Mouse (Mus musculus) liver, embryonic 12.5 days (tissue): ENCODE measurements around the gene Chd5. TPM values are rescaled to one million over a fixed set of nuclear protein-coding genes. Genes with fewer than 3 reads are reported as not detected.

ENCODE experiments used
- ATAC-seq: fragments of 200-750 bp; cut with Nextera tagmentation; 2 replicates; pipeline ENCODE4 v1.8.0; 2017; ENCODE audit warnings: moderate number of reproducible peaks, mild to moderate bottlenecking, moderate library complexity
- H3K27ac ChIP-seq: fragments of 300-500 bp; sonication (generic); 2 replicates; pipeline ENCODE4 v1.5.1; 2016; ENCODE audit warnings: mild to moderate bottlenecking
- H3K27me3 ChIP-seq: fragments of 300-500 bp; sonication (generic); replicated peaks from 2 replicates; pipeline ENCODE4 v1.6.1; 2016; ENCODE audit warnings: mild to moderate bottlenecking, moderate library complexity
- H3K36me3 ChIP-seq: fragments of 300-500 bp; sonication (generic); 2 replicates; pipeline ENCODE4 v1.6.1; 2016; ENCODE audit warnings: mild to moderate bottlenecking, moderate library complexity
- H3K4me1 ChIP-seq: fragments of 300-500 bp; sonication (generic); 2 replicates; pipeline ENCODE4 v1.6.1; 2016
- H3K4me2 ChIP-seq: fragments of 300-500 bp; sonication (generic); 2 replicates; pipeline ENCODE4 v1.6.1; 2016; ENCODE audit warnings: mild to moderate bottlenecking, moderate library complexity
- H3K4me3 ChIP-seq: fragments of 300-500 bp; sonication (generic); 2 replicates; pipeline ENCODE4 v1.5.1; 2016; ENCODE audit warnings: mild to moderate bottlenecking, moderate library complexity
- H3K9ac ChIP-seq: fragments of 300-500 bp; sonication (generic); 2 replicates; pipeline ENCODE4 v1.6.1; 2016; ENCODE audit warnings: mild to moderate bottlenecking, moderate library complexity
- H3K9me3 ChIP-seq: fragments of 300-500 bp; sonication (generic); replicated peaks from 2 replicates; pipeline ENCODE4 v1.6.1; 2016; ENCODE audit warnings: mild to moderate bottlenecking, moderate library complexity
- WGBS: fragments of 180-500 bp; shearing (Covaris S2); methylation state at CpG from one replicate; pipeline ENCODE4 v1.1.7; 2016; ENCODE audit not compliant: insufficient replicate concordance; 5-methylcytosine and 5-hydroxymethylcytosine counted together
- polyA plus RNA-seq: library from polyadenylated mRNA; unstranded; fragments of >200 nt; fragmentation: Nextera tagmentation; extraction: Ambion mirVana; gene quantifications from 2 replicates; pipeline ENCODE4 v1.2.1, GENCODE M21; 2016

Chd5 gene
- polyA plus RNA-seq, 1 experiment from 2014 or later = 0.01 TPM

GRCm38 (mm10) chr4:152321464-152321863, 17.0 kb upstream of the Chd5 start:
- no peaks in the 10 kb centered on the region for H3K36me3 ChIP-seq
- no peak overlapping the region for H3K4me3 ChIP-seq
- peaks cover 27% of the 10 kb centered on the region for H3K27me3 ChIP-seq
- no peak overlapping the region for H3K4me2 ChIP-seq
- no peaks in the 10 kb centered on the region for H3K9me3 ChIP-seq
- 55% methylated on average over 5 of the region's 5 CpGs for WGBS
- no peak overlapping the region for H3K9ac ChIP-seq
- no peak for ATAC-seq
- no peak overlapping the region for H3K27ac ChIP-seq
- peaks cover 23% of the 10 kb centered on the region for H3K4me1 ChIP-seq

GRCm38 (mm10) chr4:152324641-152325562, 13.5 kb upstream of the Chd5 start:
- Histone ChIP-seq H3K27me3 (no peaks in the 10 kb centered on the region), H3K4me1 (peaks cover 39% of the 10 kb centered on the region), H3K27ac (peak overlapping the region; percentile 48), H3K4me2 (peak overlapping the region; percentile 83), H3K9ac (peak overlapping the region; percentile 98), H3K4me3 (peak overlapping the region; percentile 100), H3K9me3 (no peaks in the 10 kb centered on the region), H3K36me3 (peaks cover 27% of the 10 kb centered on the region)
- 41% methylated on average over 16 of the region's 16 CpGs for WGBS
- ATAC-seq = peak; percentile 52

GRCm38 (mm10) chr4:152325574-152326411, 12.7 kb upstream of the Chd5 start, which contains the start of gene Rpl22:
Gene Rpl22 (plus strand): TSS chr4:152325742.
- H3K4me2 ChIP-seq = peak within 1 kb of the TSS; percentile 83

GRCm38 (mm10) chr4:152326543-152326942, 11.9 kb upstream of the Chd5 start:
- under 1% methylated on average over 11 of the region's 11 CpGs for WGBS
- peaks cover 41% of the 10 kb centered on the region for H3K4me1 ChIP-seq
- H3K27me3 ChIP-seq = no peaks in the 10 kb centered on the region
- no peak for ATAC-seq
- H3K4me2 ChIP-seq = peak overlapping the region; percentile 83
- peak overlapping the region; percentile 86 for H3K27ac ChIP-seq
- H3K4me3 ChIP-seq = peak overlapping the region; percentile 100
- peaks cover 44% of the 10 kb centered on the region for H3K36me3 ChIP-seq
- H3K9me3 ChIP-seq = no peaks in the 10 kb centered on the region
- H3K9ac ChIP-seq = peak overlapping the region; percentile 98

More at GRCm38 (mm10) chr4:152325574-152326411, 12.7 kb upstream of the Chd5 start, which contains the start of gene Rpl22:
- H3K9me3 ChIP-seq = no peaks in the 10 kb centered on the region
- H3K36me3 ChIP-seq = peaks cover 36% of the 10 kb centered on the region
- no peaks in the 10 kb centered on the region for H3K27me3 ChIP-seq
- peak within 1 kb of the TSS; percentile 100 for H3K4me3 ChIP-seq
- peak within 1 kb of the TSS; percentile 86 for H3K27ac ChIP-seq
- WGBS = under 1% methylated on average over 67 of the region's 70 CpGs
- H3K9ac ChIP-seq = peak within 1 kb of the TSS; percentile 98
- H3K4me1 ChIP-seq = peaks cover 41% of the 10 kb centered on the region
- peak; percentile 96 for ATAC-seq

GRCm38 (mm10) chr4:152328691-152329090, 9.8 kb upstream of the Chd5 start:
- Histone ChIP-seq H3K4me3 (no peak overlapping the region), H3K4me1 (peaks cover 41% of the 10 kb centered on the region), H3K36me3 (peaks cover 65% of the 10 kb centered on the region), H3K9me3 (no peaks in the 10 kb centered on the region), H3K27me3 (no peaks in the 10 kb centered on the region), H3K9ac (0 out of 2 replicates have a peak overlapping the region, but pooled peaks have one; percentile 17), H3K27ac (no peak overlapping the region), H3K4me2 (no peak overlapping the region)
- no peak for ATAC-seq
- WGBS = 67% methylated on average over 6 of the region's 6 CpGs

GRCm38 (mm10) chr4:152332952-152333351, 5.5 kb upstream of the Chd5 start:
- Histone ChIP-seq H3K9me3 (no peaks in the 10 kb centered on the region), H3K27ac (no peak overlapping the region), H3K9ac (no peak overlapping the region), H3K4me3 (no peak overlapping the region), H3K27me3 (peaks cover 36% of the 10 kb centered on the region), H3K36me3 (peaks cover 81% of the 10 kb centered on the region), H3K4me1 (peaks cover 14% of the 10 kb centered on the region), H3K4me2 (no peak overlapping the region)
- WGBS = 31% methylated on average over 2 of the region's 2 CpGs
- peak; percentile 42; the same call in 1 of the 2 replicates for ATAC-seq

GRCm38 (mm10) chr4:152333587-152333986, 4.9 kb upstream of the Chd5 start:
- Histone ChIP-seq H3K4me2 (no peak overlapping the region), H3K36me3 (peaks cover 75% of the 10 kb centered on the region), H3K4me1 (peaks cover 16% of the 10 kb centered on the region), H3K27me3 (peaks cover 42% of the 10 kb centered on the region), H3K9ac (no peak overlapping the region), H3K4me3 (no peak overlapping the region), H3K9me3 (no peaks in the 10 kb centered on the region), H3K27ac (no peak overlapping the region)
- ATAC-seq = no peak
- 87% methylated on average over 12 of the region's 12 CpGs for WGBS

- 29% methylated on average over 6 of the region's 6 CpGs for whole genome bisulfite sequencing
- Histone ChIP-seq H3K9ac (no peak overlapping the region), H3K27me3 (peaks cover 82% of the 10 kb centered on the region)
Observed at GRCm38 (mm10) chr4:152337772-152338171, 679 bp upstream of the Chd5 start.

GRCm38 (mm10) chr4:152339293-152339790, 891 bp downstream of the Chd5 start:
- 7% methylated on average over 25 of the region's 26 CpGs for WGBS
- peak overlapping the region; percentile 70 for H3K4me2 ChIP-seq
- no peak overlapping the region for H3K27ac ChIP-seq
- peaks cover 18% of the 10 kb centered on the region for H3K36me3 ChIP-seq
- ATAC-seq = no peak
- H3K9ac ChIP-seq = no peak overlapping the region
- peaks cover 97% of the 10 kb centered on the region for H3K27me3 ChIP-seq
- peak overlapping the region; percentile 45 for H3K4me3 ChIP-seq
- H3K4me1 ChIP-seq = peaks cover 24% of the 10 kb centered on the region
- no peaks in the 10 kb centered on the region for H3K9me3 ChIP-seq

More at GRCm38 (mm10) chr4:152337772-152338171, 679 bp upstream of the Chd5 start:
- Histone ChIP-seq H3K4me1 (peaks cover 21% of the 10 kb centered on the region), H3K4me3 (no peak overlapping the region), H3K27ac (no peak overlapping the region), H3K4me2 (no peak overlapping the region), H3K9me3 (no peaks in the 10 kb centered on the region), H3K36me3 (peaks cover 33% of the 10 kb centered on the region)
- ATAC-seq = no peak

- Histone ChIP-seq H3K9me3 (no peaks in the 10 kb centered on the region), H3K27me3 (peaks cover 92% of the 10 kb centered on the region), H3K36me3 (peaks cover 4% of the 10 kb centered on the region; the same call in 1 of the 2 replicates), H3K4me2 (no peak overlapping the region), H3K4me3 (no peak overlapping the region), H3K27ac (no peak overlapping the region), H3K9ac (no peak overlapping the region), H3K4me1 (peaks cover 35% of the 10 kb centered on the region)
- WGBS = 29% methylated on average over 15 of the region's 15 CpGs
- 0 out of 2 replicates have a peak, but pooled peaks have one; percentile 6 for ATAC-seq
Observed at GRCm38 (mm10) chr4:152340584-152341284, 2.3 kb downstream of the Chd5 start.

- no peaks in the 10 kb centered on the region for H3K9me3 ChIP-seq
- no peak overlapping the region for H3K27ac ChIP-seq
- no peak overlapping the region for H3K4me2 ChIP-seq
- 9% methylated on average over 5 of the region's 5 CpGs for WGBS
- no peak for ATAC-seq
- no peaks in the 10 kb centered on the region for H3K36me3 ChIP-seq
- no peak overlapping the region for H3K4me3 ChIP-seq
- peaks cover 86% of the 10 kb centered on the region for H3K27me3 ChIP-seq
- H3K9ac ChIP-seq = no peak overlapping the region
- H3K4me1 ChIP-seq = peaks cover 39% of the 10 kb centered on the region
Observed at GRCm38 (mm10) chr4:152343296-152343695, 4.8 kb downstream of the Chd5 start.
